Mouse (Mus musculus) bone marrow, adult 2 months (tissue): Measurements from ENCODE around the gene Gm5475.
A peak's percentile ranks its signal among the peaks of the same experiment; 100 is the strongest.

Experiments
- CTCF ChIP-seq: fragments of 200-500 bp; IDR thresholded peaks from 2 replicates; pipeline ENCODE4 v1.5.1; 2011; ENCODE audit warnings: low read length, control low read depth; ENCODE audit not compliant: control insufficient read depth, insufficient read depth
- POLR2A ChIP-seq: fragments of 200-500 bp; IDR thresholded peaks from 2 replicates; pipeline ENCODE4 v1.6.1; 2011; ENCODE audit warnings: low read depth, mild to moderate bottlenecking, control low read depth, low read length, borderline replicate concordance; ENCODE audit not compliant: control insufficient read depth

DNA sequence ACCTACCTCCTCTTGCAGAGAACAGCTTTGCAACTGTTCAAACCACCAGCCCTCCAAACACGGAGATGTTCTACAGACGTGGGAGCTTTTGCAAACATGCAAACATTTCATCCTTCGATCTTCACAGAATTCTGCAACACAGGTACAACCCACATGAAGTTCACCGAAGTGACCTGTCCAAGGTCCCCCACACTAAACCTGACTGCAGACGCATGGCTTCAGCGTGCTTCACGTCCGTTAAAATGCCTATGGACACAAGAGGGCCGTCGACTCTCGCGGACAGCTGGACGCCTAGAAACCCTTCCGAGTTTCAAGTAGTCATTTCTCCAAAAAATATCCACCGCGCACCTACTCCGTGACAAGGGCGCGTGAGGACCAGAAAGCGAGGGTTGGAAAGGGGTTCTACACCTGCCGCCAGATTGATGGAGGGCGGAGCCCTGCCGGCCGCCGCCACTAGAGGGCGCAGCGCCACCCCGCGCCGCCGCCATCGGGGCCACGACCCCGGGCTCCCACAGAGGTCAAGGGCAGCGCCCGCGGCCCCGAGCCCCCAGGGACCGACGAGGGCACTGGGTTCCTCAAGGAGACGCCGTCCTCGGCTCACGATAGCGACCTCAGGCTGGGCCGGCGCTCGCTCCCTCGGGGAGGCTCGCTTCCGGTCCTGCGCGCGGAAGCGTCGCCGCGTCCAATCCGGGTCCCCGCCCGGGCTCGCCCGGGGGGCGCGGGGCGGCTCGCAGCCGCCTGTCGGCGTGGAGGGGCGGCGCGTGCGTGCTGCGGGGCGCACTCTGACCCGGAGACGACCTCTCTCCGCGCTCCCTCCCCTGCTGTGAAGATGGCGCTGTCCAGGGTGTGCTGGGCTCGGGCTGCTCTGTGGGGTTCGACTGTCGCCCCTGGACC is 46.6 kb downstream of the Gm5475 start, which contains the start of gene Letmd1:
- TF ChIP-seq CTCF (peak; percentile 69; the same call in 1 of the 2 replicates), POLR2A (peak; percentile 60; the same call in 1 of the 2 replicates)
